ENCODE assay signal across 8 mouse cellular contexts in genomic region chr13:21855698-21856162, GRCm38 (mm10). TPM values are rescaled to one million over a fixed set of nuclear protein-coding genes. Genes with fewer than 3 reads are reported as not detected.
DNase-seq lines count a peak whose midpoint lies in the region; ATAC-seq and TF ChIP-seq lines count a peak whose summit lies in the region.

No protein-coding gene starts in this region.

- peak overlapping the region; percentile 62 for H3K4me3 ChIP-seq in bone marrow, adult 2 months (replicated peaks; ENCODE audit: control insufficient read depth, low read depth, low read length)
- peak overlapping the region; percentile 44 for H3K4me3 ChIP-seq in embryonic facial prominence, embryonic 14.5 days (ENCODE audit: low read depth, low read length)
- H3K4me3 ChIP-seq in hindbrain, embryonic 11.5 days (ENCODE audit: low read depth, low read length), result peak overlapping the region; percentile 48
- H3K4me3 ChIP-seq in midbrain, embryonic 10.5 days, result peak overlapping the region; percentile 64

- WGBS in bone marrow, adult 2 months, result 11% methylated on average over 15 of the region's 15 CpGs
- WGBS in embryonic facial prominence, embryonic 14.5 days, result 3% methylated on average over 15 of the region's 15 CpGs
- 0% methylated on average over 15 of the region's 15 CpGs for WGBS in hindbrain, embryonic 11.5 days
- 0% methylated on average over 15 of the region's 15 CpGs for WGBS in midbrain, embryonic 10.5 days

- peak; percentile 38 for DNase-seq in CD4-positive, CD25-positive, alpha-beta regulatory T cell, adult 2 months (ENCODE audit: low read depth, low spot score)
- peak; percentile 72 for DNase-seq in embryonic facial prominence, embryonic 14.5 days (ENCODE audit: low spot score)
- DNase-seq in hindbrain, embryonic 11.5 days (ENCODE audit: low spot score), result peak; percentile 81
- peak; percentile 16 to 52 for DNase-seq in layer of hippocampus, postnatal 36 days
- peak; percentile 57 for DNase-seq in midbrain, embryonic 10.5 days (ENCODE audit: low spot score)
- DNase-seq in splenic B cell, adult 2 months (ENCODE audit: low read depth, low spot score), result peak; percentile 34

- H3K9ac ChIP-seq in embryonic facial prominence, embryonic 14.5 days (ENCODE audit: low read depth, low read length), result peak overlapping the region; percentile 55
- peak overlapping the region; percentile 40; the same call in 1 of the 2 replicates for H3K9ac ChIP-seq in hindbrain, embryonic 11.5 days (ENCODE audit: low read depth, low read length)

- H3K9me3 ChIP-seq in embryonic facial prominence, embryonic 14.5 days (ENCODE audit: control insufficient read depth, low read length), result no peaks in the 10 kb centered on the region
- no peaks in the 10 kb centered on the region for H3K9me3 ChIP-seq in hindbrain, embryonic 11.5 days (ENCODE audit: control insufficient read depth, low read length)
- H3K9me3 ChIP-seq in midbrain, embryonic 10.5 days (replicated peaks), result no peaks in the 10 kb centered on the region

- H3K36me3 ChIP-seq in embryonic facial prominence, embryonic 14.5 days (ENCODE audit: control insufficient read depth, insufficient read depth, low read length), result no peaks in the 10 kb centered on the region
- H3K36me3 ChIP-seq in hindbrain, embryonic 11.5 days (ENCODE audit: control insufficient read depth, insufficient read depth, low read length), result no peaks in the 10 kb centered on the region
- H3K36me3 ChIP-seq in midbrain, embryonic 10.5 days, result no peaks in the 10 kb centered on the region
- H3K36me3 ChIP-seq in splenic B cell, adult 2 months (ENCODE audit: control insufficient read depth, insufficient read depth, low read length, poor library complexity, severe bottlenecking), result no peaks in the 10 kb centered on the region

- peaks cover 3% of the 10 kb centered on the region for H3K4me1 ChIP-seq in bone marrow, adult 2 months (ENCODE audit: control insufficient read depth, insufficient read depth, low read length)
- H3K4me1 ChIP-seq in embryonic facial prominence, embryonic 14.5 days (ENCODE audit: control insufficient read depth, insufficient read depth, low read length), result no peaks in the 10 kb centered on the region
- no peaks in the 10 kb centered on the region for H3K4me1 ChIP-seq in hindbrain, embryonic 11.5 days (replicated peaks; ENCODE audit: control insufficient read depth, insufficient read depth, low read length)
- H3K4me1 ChIP-seq in midbrain, embryonic 10.5 days, result peaks cover 2% of the 10 kb centered on the region; the same call in 1 of the 2 replicates

- no peak for TF ChIP-seq POLR2A in bone marrow, adult 2 months (IDR thresholded peaks at IDR 0.05; ENCODE audit: borderline replicate concordance, control insufficient read depth, low read depth, low read length)

- H3K4me2 ChIP-seq in embryonic facial prominence, embryonic 14.5 days (ENCODE audit: low read depth, low read length), result peak overlapping the region; percentile 59
- peak overlapping the region; percentile 43 for H3K4me2 ChIP-seq in hindbrain, embryonic 11.5 days (replicated peaks; ENCODE audit: low read depth, low read length)

- no peak for ATAC-seq in CD4-positive, CD25-positive, alpha-beta regulatory T cell, adult 4 months
- ATAC-seq in embryonic facial prominence, embryonic 14.5 days (ENCODE audit: low read depth), result peak; percentile 53; the same call in 1 of the 2 replicates
- peak; percentile 56; the same call in 1 of the 2 replicates for ATAC-seq in hindbrain, embryonic 11.5 days (ENCODE audit: low FRiP score)

- TF ChIP-seq CTCF in bone marrow, adult 2 months (IDR thresholded peaks at IDR 0.05; ENCODE audit: control insufficient read depth, insufficient read depth, low read length), result no peak

- no peak overlapping the region for H3K27ac ChIP-seq in bone marrow, adult 2 months (ENCODE audit: control insufficient read depth, insufficient read depth, low read depth, low read length, poor library complexity)
- no peak overlapping the region for H3K27ac ChIP-seq in embryonic facial prominence, embryonic 14.5 days (replicated peaks; ENCODE audit: low read depth, low read length)
- no peak overlapping the region for H3K27ac ChIP-seq in hindbrain, embryonic 11.5 days (ENCODE audit: low read depth, low read length)
- H3K27ac ChIP-seq in midbrain, embryonic 10.5 days (replicated peaks), result peak overlapping the region; percentile 77

- H3K27me3 ChIP-seq in embryonic facial prominence, embryonic 14.5 days (replicated peaks; ENCODE audit: control insufficient read depth, insufficient read depth, low read length), result no peaks in the 10 kb centered on the region
- no peaks in the 10 kb centered on the region for H3K27me3 ChIP-seq in hindbrain, embryonic 11.5 days (ENCODE audit: control insufficient read depth, insufficient read depth, low read length)
- no peaks in the 10 kb centered on the region for H3K27me3 ChIP-seq in midbrain, embryonic 10.5 days (ENCODE audit: low read depth, poor library complexity, severe bottlenecking)
- H3K27me3 ChIP-seq in splenic B cell, adult 2 months (ENCODE audit: control insufficient read depth, insufficient read depth, low read length, poor library complexity, severe bottlenecking), result no peaks in the 10 kb centered on the region

RNA-seq across cellular contexts. Expression of gene Hist1h2br, which starts 22.2 kb away (rescaled TPM):
- polyA plus RNA-seq in CD4-positive, CD25-positive, alpha-beta regulatory T cell, adult 4 months (2017; shearing (Covaris generic)), result 1 to 10 TPM; 4.7 to 6.5 TPM
- polyA plus RNA-seq in bone marrow, adult 2 months (2011; ENCODE audit: insufficient read depth, insufficient read length, low replicate concordance, missing spikeins), result 36.9 and 43.8 TPM in 2 replicates
- polyA plus RNA-seq in embryonic facial prominence, embryonic 14.5 days (2014; fragmentation: Nextera tagmentation; extraction: Ambion mirVana), result 13.5 and 14.4 TPM in 2 replicates
- polyA plus RNA-seq in hindbrain, embryonic 11.5 days (2014; fragmentation: Nextera tagmentation; extraction: Ambion mirVana), result 18.1 and 18.6 TPM in 2 replicates
- 10 to 100 TPM; 49.6 to 51.2 TPM for total RNA-seq in layer of hippocampus, postnatal 36 days (2021)
- 15.6 and 19.0 TPM in 2 replicates for polyA plus RNA-seq in midbrain, embryonic 10.5 days (2016; fragmentation: Nextera tagmentation; extraction: Ambion mirVana)

RNA-seq across cellular contexts. Expression of gene Hist1h2ap, which starts 22.4 kb away (rescaled TPM):
- polyA plus RNA-seq in CD4-positive, CD25-positive, alpha-beta regulatory T cell, adult 4 months (2017; shearing (Covaris generic)), result 100 to 1,000 TPM in 1 of 2 experiments, 10 to 100 TPM in 1; 94.5 to 115 TPM
- 94.2 and 102 TPM in 2 replicates for polyA plus RNA-seq in bone marrow, adult 2 months (2011; ENCODE audit: insufficient read depth, insufficient read length, low replicate concordance, missing spikeins)
- 2,692 and 2,964 TPM in 2 replicates for polyA plus RNA-seq in embryonic facial prominence, embryonic 14.5 days (2014; fragmentation: Nextera tagmentation; extraction: Ambion mirVana)
- polyA plus RNA-seq in hindbrain, embryonic 11.5 days (2014; fragmentation: Nextera tagmentation; extraction: Ambion mirVana), result 4,676 and 4,856 TPM in 2 replicates
- 10 to 100 TPM; 34.7 to 45.0 TPM for total RNA-seq in layer of hippocampus, postnatal 36 days (2021)
- 5,863 and 6,710 TPM in 2 replicates for polyA plus RNA-seq in midbrain, embryonic 10.5 days (2016; fragmentation: Nextera tagmentation; extraction: Ambion mirVana)

RNA-seq across cellular contexts. Expression of gene Hist1h4n, which starts 23.7 kb away (rescaled TPM):
- polyA plus RNA-seq in CD4-positive, CD25-positive, alpha-beta regulatory T cell, adult 4 months (2017; shearing (Covaris generic)), result 10 to 100 TPM in 1 of 2 experiments, not detected in 1; 12.8 TPM
- 79.8 and 313 TPM in 2 replicates for polyA plus RNA-seq in bone marrow, adult 2 months (2011; ENCODE audit: insufficient read depth, insufficient read length, low replicate concordance, missing spikeins)
- polyA plus RNA-seq in embryonic facial prominence, embryonic 14.5 days (2014; fragmentation: Nextera tagmentation; extraction: Ambion mirVana), result 14.1 and 16.4 TPM in 2 replicates
- 13.4 and 14.6 TPM in 2 replicates for polyA plus RNA-seq in hindbrain, embryonic 11.5 days (2014; fragmentation: Nextera tagmentation; extraction: Ambion mirVana)
- 10 to 100 TPM; 29.3 to 57.3 TPM for total RNA-seq in layer of hippocampus, postnatal 36 days (2021)
- polyA plus RNA-seq in midbrain, embryonic 10.5 days (2016; fragmentation: Nextera tagmentation; extraction: Ambion mirVana), result 7.7 and 10.8 TPM in 2 replicates

RNA-seq across cellular contexts. Expression of gene Hist1h4m, which starts 44.2 kb away (rescaled TPM):
- polyA plus RNA-seq in CD4-positive, CD25-positive, alpha-beta regulatory T cell, adult 4 months (2017; shearing (Covaris generic)), result 10 to 100 TPM in 1 of 2 experiments, not detected in 1; 21.4 TPM
- polyA plus RNA-seq in bone marrow, adult 2 months (2011; ENCODE audit: insufficient read depth, insufficient read length, low replicate concordance, missing spikeins), result 157 and 288 TPM in 2 replicates
- not detected in 2 replicates for polyA plus RNA-seq in embryonic facial prominence, embryonic 14.5 days (2014; fragmentation: Nextera tagmentation; extraction: Ambion mirVana)
- polyA plus RNA-seq in hindbrain, embryonic 11.5 days (2014; fragmentation: Nextera tagmentation; extraction: Ambion mirVana), result not detected in 2 replicates
- total RNA-seq in layer of hippocampus, postnatal 36 days (2021), result 100 to 1,000 TPM; 229 to 282 TPM
- polyA plus RNA-seq in midbrain, embryonic 10.5 days (2016; fragmentation: Nextera tagmentation; extraction: Ambion mirVana), result not detected in 2 replicates

RNA-seq across cellular contexts. Expression of gene Hist1h2ao, which starts 45.5 kb away (rescaled TPM):
- not detected for polyA plus RNA-seq in CD4-positive, CD25-positive, alpha-beta regulatory T cell, adult 4 months (2017; shearing (Covaris generic))
- 5.1 TPM in 1 of 2 replicates, not detected in the other for polyA plus RNA-seq in bone marrow, adult 2 months (2011; ENCODE audit: insufficient read depth, insufficient read length, low replicate concordance, missing spikeins)
- polyA plus RNA-seq in embryonic facial prominence, embryonic 14.5 days (2014; fragmentation: Nextera tagmentation; extraction: Ambion mirVana), result not detected in 2 replicates
- 2.1 TPM in 1 of 2 replicates, not detected in the other for polyA plus RNA-seq in hindbrain, embryonic 11.5 days (2014; fragmentation: Nextera tagmentation; extraction: Ambion mirVana)
- 10 to 100 TPM in 1 of 2 experiments, not detected in 1; 19.5 TPM for total RNA-seq in layer of hippocampus, postnatal 36 days (2021)
- 1.6 TPM in 1 of 2 replicates, not detected in the other for polyA plus RNA-seq in midbrain, embryonic 10.5 days (2016; fragmentation: Nextera tagmentation; extraction: Ambion mirVana)

Comparison
In these comparisons a context has a peak if more than half of its experiments do, and no peak if none do; other contexts are left out.
1. RNA of gene Hist1h2ap, which starts 22.4 kb away (polyA plus RNA-seq): 5,863 to 6,710 TPM in midbrain, embryonic 10.5 days, 4,676 to 4,856 TPM in hindbrain, embryonic 11.5 days and 2,692 to 2,964 TPM in embryonic facial prominence, embryonic 14.5 days; 94.5 to 115 TPM in CD4-positive, CD25-positive, alpha-beta regulatory T cell, adult 4 months and 94.2 to 102 TPM in bone marrow, adult 2 months; every median in the first group is over 10 times any median in the second.
2. Peak in every context shown above with its lines, with median percentiles within 50 percentile points of each other: DNase-seq and H3K4me3 ChIP-seq.